Mouse (Mus musculus) gastrocnemius, adult 8-10 months (tissue): ENCODE measurements around the gene Proser1. TPM values are rescaled to one million over a fixed set of nuclear protein-coding genes. Genes with fewer than 3 reads are reported as not detected.
A peak's percentile ranks its signal among the peaks of the same experiment; 100 is the strongest.

ENCODE experiments used
- DNase-seq, 2 experiments: peaks; one replicate each; pipeline ENCODE4 v3.0.0; 2022; ENCODE audit warnings: low spot score in 2 of 2
- total RNA-seq, 4 experiments: library from RNA; stranded (reverse); gene quantifications; 2 replicates each; pipeline ENCODE4 v1.2.4; 2022

Proser1 gene
- 1 to 10 TPM; 4.1 to 6.6 (median 5.1) TPM for total RNA-seq

GRCm38 (mm10) chr3:53463046-53463764, at the start of gene Proser1, which contains the start of gene Nhlrc3:
TSS of gene Proser1 (plus strand) at chr3:53463666.
TSS of gene Nhlrc3 (minus strand) at chr3:53463332.
- peak; percentile 92 to 96 for DNase-seq

GRCm38 (mm10) chr3:53413959-53414358, 49.5 kb upstream of the Proser1 start:
- no peak for DNase-seq

GRCm38 (mm10) chr3:53416036-53416506, 47.4 kb upstream of the Proser1 start:
- no peak for DNase-seq

- DNase-seq: no peak
Measured at GRCm38 (mm10) chr3:53417701-53418100, 45.8 kb upstream of the Proser1 start.

GRCm38 (mm10) chr3:53421656-53422055, 41.8 kb upstream of the Proser1 start:
- DNase-seq: no peak

- no peak for DNase-seq
Measured at GRCm38 (mm10) chr3:53422691-53423090, 40.8 kb upstream of the Proser1 start.

- DNase-seq: no peak
Measured at GRCm38 (mm10) chr3:53423576-53423975, 39.9 kb upstream of the Proser1 start.

- DNase-seq: no peak
Measured at GRCm38 (mm10) chr3:53434610-53435009, 28.9 kb upstream of the Proser1 start.

GRCm38 (mm10) chr3:53436550-53436949, 26.9 kb upstream of the Proser1 start:
- DNase-seq: no peak

- no peak for DNase-seq
Measured at GRCm38 (mm10) chr3:53445540-53445939, 17.9 kb upstream of the Proser1 start.

GRCm38 (mm10) chr3:53446801-53447200, 16.7 kb upstream of the Proser1 start:
- DNase-seq: no peak

GRCm38 (mm10) chr3:53448208-53448607, 15.3 kb upstream of the Proser1 start:
- DNase-seq: no peak

- no peak for DNase-seq
Measured at GRCm38 (mm10) chr3:53450666-53451065, 12.8 kb upstream of the Proser1 start.

- DNase-seq: no peak
Measured at GRCm38 (mm10) chr3:53452351-53452750, 11.1 kb upstream of the Proser1 start.

- DNase-seq: no peak
Measured at GRCm38 (mm10) chr3:53453346-53453745, 10.1 kb upstream of the Proser1 start.

GRCm38 (mm10) chr3:53454005-53454404, 9.5 kb upstream of the Proser1 start:
- DNase-seq: no peak

- DNase-seq: no peak
Measured at GRCm38 (mm10) chr3:53454561-53454960, 8.9 kb upstream of the Proser1 start.

- no peak for DNase-seq
Measured at GRCm38 (mm10) chr3:53454984-53455383, 8.5 kb upstream of the Proser1 start.

- no peak for DNase-seq
Measured at GRCm38 (mm10) chr3:53457750-53458149, 5.7 kb upstream of the Proser1 start.

GRCm38 (mm10) chr3:53460106-53460505, 3.4 kb upstream of the Proser1 start:
- no peak for DNase-seq

- no peak for DNase-seq
Measured at GRCm38 (mm10) chr3:53462701-53463045, 793 bp upstream of the Proser1 start.

GRCm38 (mm10) chr3:53463765-53464114, 274 bp downstream of the Proser1 start:
- no peak for DNase-seq

GRCm38 (mm10) chr3:53464146-53464698, 756 bp downstream of the Proser1 start:
- no peak for DNase-seq
